Mouse (Mus musculus) liver, embryonic 14.5 days (tissue): ENCODE results near the gene Hivep3.

Experiments
- CTCF ChIP-seq: IDR thresholded peaks from 2 replicates; pipeline ENCODE4 v1.5.1; 2016; ENCODE audit warnings: antibody characterized with exemption, low read depth, control low read depth
- EP300 ChIP-seq: IDR thresholded peaks from 2 replicates; pipeline ENCODE4 v1.6.1; 2016; ENCODE audit warnings: antibody characterized with exemption, low read depth

GRCm38 (mm10) chr4:119779561-119780400 lies 46.2 kb downstream of the Hivep3 start:
- no peak for TF ChIP-seq CTCF
- TF ChIP-seq EP300, result no peak
